Mouse (Mus musculus): ENCODE results near the gene Vps13c. TPM values are rescaled to one million over a fixed set of nuclear protein-coding genes. Genes with fewer than 3 reads are reported as not detected.

Vps13c gene
- polyA plus RNA-seq (2014; fragmentation: Nextera tagmentation; extraction: Ambion mirVana), result 6.6 TPM in 2 replicates

DNA sequence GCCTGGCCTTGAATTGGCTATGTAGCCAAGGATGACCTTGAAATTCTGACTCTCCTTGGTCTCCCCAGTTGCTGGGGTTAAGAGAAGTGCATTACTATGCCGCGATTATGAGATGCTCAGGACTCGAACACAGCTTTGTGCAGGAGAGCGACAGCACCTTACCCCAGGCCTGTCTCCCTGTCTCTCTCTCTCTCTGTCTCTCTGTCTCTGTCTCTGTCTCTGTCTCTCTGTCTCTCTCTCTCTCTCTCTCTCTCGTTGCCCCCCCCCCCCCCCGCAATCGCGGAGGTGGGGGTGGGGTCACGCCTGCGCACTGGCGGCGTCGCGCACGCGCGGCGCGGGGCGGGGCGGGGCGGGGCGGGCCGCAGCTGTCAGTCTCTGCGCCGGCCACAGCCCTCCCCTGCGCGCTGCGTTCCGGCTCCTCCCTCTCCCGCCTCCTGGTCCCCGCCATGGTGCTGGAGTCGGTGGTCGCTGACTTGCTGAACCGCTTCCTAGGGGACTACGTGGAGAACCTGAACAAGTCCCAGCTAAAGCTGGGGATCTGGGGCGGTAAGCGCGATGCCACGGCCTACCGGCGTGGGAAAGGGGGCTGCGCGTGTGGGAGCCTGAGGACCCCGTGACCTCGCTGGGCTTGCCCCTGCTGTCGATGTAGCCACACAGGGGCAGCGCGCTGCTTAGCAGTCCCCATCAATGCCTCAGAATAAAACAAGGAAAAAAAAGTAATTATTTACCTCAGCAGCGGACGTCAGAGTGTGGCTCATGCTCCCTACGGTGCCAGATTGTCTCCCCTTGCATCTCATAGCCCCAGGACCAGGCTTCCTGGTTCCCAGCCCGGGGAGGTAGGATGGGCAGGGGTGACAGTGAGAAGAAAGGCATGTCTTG, at the start of gene Vps13c:
Vps13c (plus strand) TSS at position 416 of the 879 bp plus-strand sequence.
- WGBS, result under 1% methylated on average over 51 of the region's 53 CpGs
- peak within 1 kb of the TSS; percentile 84 for H3K4me3 ChIP-seq (ENCODE audit: low read depth, low read length)

GRCm38 (mm10) chr9:67792405-67792804, 47.8 kb upstream of the Vps13c start:
- ATAC-seq (ENCODE audit: insufficient read depth) (no peak), DNase-seq (no peak)
- H3K4me3 ChIP-seq (ENCODE audit: low read depth, low read length), result no peak overlapping the region
- no peak for TF ChIP-seq CTCF (IDR thresholded peaks at IDR 0.05; ENCODE audit: low read depth)
- no peak overlapping the region for H3K27ac ChIP-seq (ENCODE audit: low read depth)
- H3K9ac ChIP-seq, result no peak overlapping the region
- H3K4me2 ChIP-seq, result no peak overlapping the region
- no peaks in the 10 kb centered on the region for H3K27me3 ChIP-seq (ENCODE audit: insufficient read depth, low read length)
- no peaks in the 10 kb centered on the region for H3K9me3 ChIP-seq (ENCODE audit: low read depth, low read length)
- H3K36me3 ChIP-seq (ENCODE audit: insufficient read depth), result no peaks in the 10 kb centered on the region
- H3K4me1 ChIP-seq (ENCODE audit: insufficient read depth), result no peaks in the 10 kb centered on the region; the same call in 1 of the 2 replicates
- WGBS, result 61% methylated on average over 5 of the region's 5 CpGs

More for the DNA sequence above, at the start of gene Vps13c:
- no peaks in the 10 kb centered on the region for H3K9me3 ChIP-seq (ENCODE audit: low read depth, low read length)
- TF ChIP-seq CTCF (IDR thresholded peaks at IDR 0.05; ENCODE audit: low read depth), result no peak
- peak within 1 kb of the TSS; percentile 74 for H3K9ac ChIP-seq
- H3K4me1 ChIP-seq (ENCODE audit: insufficient read depth), result 0 out of 2 replicates have a peak, but pooled peaks cover 5% of the 10 kb centered on the region
- H3K36me3 ChIP-seq (ENCODE audit: insufficient read depth), result no peaks in the 10 kb centered on the region
- H3K27me3 ChIP-seq (ENCODE audit: insufficient read depth, low read length), result no peaks in the 10 kb centered on the region
- ATAC-seq (ENCODE audit: insufficient read depth), result peak; percentile 98
- peak; percentile 88 for DNase-seq
- peak within 1 kb of the TSS; percentile 71 for H3K4me2 ChIP-seq
- peak within 1 kb of the TSS; percentile 42 for H3K27ac ChIP-seq (ENCODE audit: low read depth)

DNA sequence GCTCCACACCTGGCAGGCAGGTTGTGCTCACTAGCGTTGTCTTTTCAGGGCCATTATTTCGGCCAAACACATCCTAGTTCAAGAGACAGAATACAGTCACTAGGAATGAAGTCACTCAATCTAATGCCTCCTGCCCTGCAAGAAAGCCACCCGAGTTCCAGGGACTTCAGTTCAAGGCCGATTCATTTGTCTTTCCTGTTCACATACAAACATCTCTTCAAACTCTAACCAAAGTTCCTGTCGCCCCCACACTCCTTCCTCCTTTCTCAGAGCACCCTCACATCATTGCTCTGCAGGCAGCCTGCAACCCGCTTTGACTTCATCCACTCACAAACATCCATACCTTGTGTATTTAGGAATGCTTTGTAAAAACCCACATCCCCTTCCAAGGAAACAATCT, 46.7 kb upstream of the Vps13c start:
- ATAC-seq (ENCODE audit: insufficient read depth), result no peak
- no peak overlapping the region for H3K9ac ChIP-seq

DNA sequence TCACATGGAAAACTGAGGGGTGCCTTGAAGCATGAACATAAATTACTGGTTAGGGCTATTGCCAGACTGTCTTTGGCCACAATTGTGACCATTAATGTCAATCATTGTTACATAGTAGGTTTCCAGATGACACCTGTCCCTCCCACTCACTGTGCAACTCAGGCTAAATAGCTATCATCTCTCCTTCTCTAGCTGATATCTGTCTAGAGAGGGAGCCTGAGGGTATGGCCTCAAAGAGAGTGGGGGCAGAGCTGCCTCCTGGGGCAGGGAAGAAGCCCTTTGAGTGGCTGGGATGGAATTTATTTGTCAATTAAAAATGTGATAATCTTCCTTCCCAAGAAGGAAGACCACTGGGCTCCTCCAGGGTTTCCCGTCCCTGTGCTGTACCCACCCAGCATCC, 46.0 kb upstream of the Vps13c start:
- DNase-seq (no peak), ATAC-seq (ENCODE audit: insufficient read depth) (no peak)
- H3K9ac ChIP-seq, result no peak overlapping the region
- no peak for TF ChIP-seq CTCF (IDR thresholded peaks at IDR 0.05; ENCODE audit: low read depth)
- H3K4me2 ChIP-seq, result no peak overlapping the region
- H3K4me3 ChIP-seq (ENCODE audit: low read depth, low read length), result no peak overlapping the region
- H3K27me3 ChIP-seq (ENCODE audit: insufficient read depth, low read length), result no peaks in the 10 kb centered on the region
- H3K9me3 ChIP-seq (ENCODE audit: low read depth, low read length), result no peaks in the 10 kb centered on the region
- no peak overlapping the region for H3K27ac ChIP-seq (ENCODE audit: low read depth)
- no peaks in the 10 kb centered on the region for H3K36me3 ChIP-seq (ENCODE audit: insufficient read depth)
- H3K4me1 ChIP-seq (ENCODE audit: insufficient read depth), result no peaks in the 10 kb centered on the region; the same call in 1 of the 2 replicates
- 67% methylated on average over 1 of the region's 1 CpGs for WGBS

More for the DNA sequence above, 46.7 kb upstream of the Vps13c start:
- DNase-seq, result no peak
- WGBS, result 61% methylated on average over 6 of the region's 6 CpGs
- Histone ChIP-seq H3K27me3 (ENCODE audit: insufficient read depth, low read length) (no peaks in the 10 kb centered on the region), H3K27ac (ENCODE audit: low read depth) (no peak overlapping the region), H3K36me3 (ENCODE audit: insufficient read depth) (no peaks in the 10 kb centered on the region), H3K4me1 (ENCODE audit: insufficient read depth) (no peaks in the 10 kb centered on the region; the same call in 1 of the 2 replicates), H3K4me2 (no peak overlapping the region), H3K4me3 (ENCODE audit: low read depth, low read length) (no peak overlapping the region), H3K9me3 (ENCODE audit: low read depth, low read length) (no peaks in the 10 kb centered on the region)
- TF ChIP-seq CTCF (IDR thresholded peaks at IDR 0.05; ENCODE audit: low read depth), result no peak

DNA sequence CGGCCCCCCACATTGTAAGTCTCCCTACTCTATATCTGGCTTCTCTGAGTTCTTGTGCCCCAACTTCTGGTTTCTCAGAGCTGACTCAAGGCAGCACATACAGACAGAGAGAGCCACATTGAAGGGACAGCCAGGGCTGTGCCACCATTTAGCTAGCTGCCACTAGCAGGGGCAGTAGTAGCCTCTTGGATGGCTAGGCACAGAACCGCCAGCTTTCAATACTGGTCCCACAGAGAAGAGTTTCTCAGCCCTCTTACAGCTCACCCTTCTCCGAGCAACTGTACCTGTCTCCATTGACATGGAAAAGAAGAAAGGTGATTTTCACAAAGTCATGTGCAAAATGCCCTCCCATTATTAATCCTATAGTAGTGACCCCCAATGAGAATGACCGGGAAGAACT, 45.5 kb upstream of the Vps13c start:
- no peak for ATAC-seq (ENCODE audit: insufficient read depth)
- no peaks in the 10 kb centered on the region for H3K36me3 ChIP-seq (ENCODE audit: insufficient read depth)
- H3K4me2 ChIP-seq, result no peak overlapping the region
- no peak overlapping the region for H3K4me3 ChIP-seq (ENCODE audit: low read depth, low read length)
- WGBS, result 87% methylated on average over 4 of the region's 4 CpGs
- H3K27ac ChIP-seq (ENCODE audit: low read depth), result no peak overlapping the region
- H3K9ac ChIP-seq, result no peak overlapping the region
- no peak for TF ChIP-seq CTCF (IDR thresholded peaks at IDR 0.05; ENCODE audit: low read depth)
- H3K9me3 ChIP-seq (ENCODE audit: low read depth, low read length), result no peaks in the 10 kb centered on the region
- DNase-seq, result no peak
- H3K27me3 ChIP-seq (ENCODE audit: insufficient read depth, low read length), result no peaks in the 10 kb centered on the region
- no peaks in the 10 kb centered on the region; the same call in 1 of the 2 replicates for H3K4me1 ChIP-seq (ENCODE audit: insufficient read depth)

DNA sequence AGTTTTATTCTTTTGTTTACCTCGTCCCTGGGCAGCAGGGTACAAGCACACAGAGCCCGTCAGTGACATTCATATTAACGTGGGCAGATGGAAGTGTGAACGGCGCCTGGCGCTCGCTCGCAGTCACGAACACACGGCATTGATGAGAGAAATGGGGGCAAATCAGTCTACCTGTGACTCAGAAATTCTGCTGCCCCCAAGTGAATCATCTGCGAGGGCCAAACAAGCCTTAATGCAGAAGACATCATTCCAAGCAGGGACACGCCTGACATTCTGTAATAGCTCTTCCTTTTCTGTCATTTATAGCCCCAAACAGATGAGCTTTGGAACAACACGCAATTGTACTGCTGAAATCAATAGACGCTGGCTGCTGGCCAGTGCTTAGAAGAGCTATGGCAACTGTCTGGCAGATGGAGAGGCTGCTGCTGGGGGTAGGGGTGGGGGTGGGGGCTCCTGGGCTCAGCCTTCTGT, 45.0 kb upstream of the Vps13c start:
- DNase-seq (peak; percentile 40), ATAC-seq (ENCODE audit: insufficient read depth) (no peak)
- no peak overlapping the region for H3K4me2 ChIP-seq
- no peak overlapping the region for H3K4me3 ChIP-seq (ENCODE audit: low read depth, low read length)
- H3K27ac ChIP-seq (ENCODE audit: low read depth), result no peak overlapping the region
- H3K36me3 ChIP-seq (ENCODE audit: insufficient read depth), result no peaks in the 10 kb centered on the region
- H3K27me3 ChIP-seq (ENCODE audit: insufficient read depth, low read length), result no peaks in the 10 kb centered on the region
- 53% methylated on average over 14 of the region's 14 CpGs for WGBS
- no peaks in the 10 kb centered on the region; the same call in 1 of the 2 replicates for H3K4me1 ChIP-seq (ENCODE audit: insufficient read depth)
- H3K9me3 ChIP-seq (ENCODE audit: low read depth, low read length), result no peaks in the 10 kb centered on the region
- H3K9ac ChIP-seq, result no peak overlapping the region
- TF ChIP-seq CTCF (IDR thresholded peaks at IDR 0.05; ENCODE audit: low read depth), result no peak

Measured in lung, embryonic 14.5 days (tissue).